Mouse (Mus musculus) brain, embryonic 14.5 days (tissue): ENCODE results near the gene Hcn1.

Experiments used
- CTCF ChIP-seq: fragments of 200-500 bp; IDR thresholded peaks from 2 replicates; pipeline ENCODE4 v1.5.1; 2012; ENCODE audit warnings: inconsistent platforms, mild to moderate bottlenecking, moderate library complexity, borderline replicate concordance; ENCODE audit not compliant: insufficient read depth, insufficient read length; ENCODE audit errors: extremely low read depth
- POLR2A ChIP-seq: fragments of 200-500 bp; IDR thresholded peaks from 2 replicates; pipeline ENCODE4 v1.6.1; 2012; ENCODE audit warnings: mild to moderate bottlenecking, inconsistent platforms, borderline replicate concordance; ENCODE audit not compliant: poor library complexity, insufficient read depth, insufficient read length, severe bottlenecking; ENCODE audit errors: extremely low read depth

DNA sequence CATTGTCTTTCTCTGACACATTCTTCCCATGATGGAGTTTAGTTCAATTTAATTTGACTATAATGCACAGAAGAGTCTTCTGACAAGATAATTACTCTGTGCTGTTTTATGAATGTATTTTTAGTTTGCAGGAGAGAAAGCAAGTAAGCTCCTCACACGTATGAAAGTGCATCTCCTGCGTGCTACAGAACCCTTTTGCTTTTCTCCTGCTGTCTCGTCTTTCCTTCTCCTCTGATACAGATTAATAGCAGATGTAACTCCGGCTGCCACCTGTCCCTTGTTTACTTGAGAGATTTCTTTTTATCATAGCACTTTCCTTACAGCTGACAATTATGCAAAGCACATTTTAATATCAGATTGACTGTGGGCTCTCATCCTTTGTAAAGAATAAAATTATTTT lies 120.0 kb downstream of the Hcn1 start:
- no peak for TF ChIP-seq CTCF
- no peak for TF ChIP-seq POLR2A
